Mouse (Mus musculus) limb, embryonic 14.5 days (tissue): Measurements from ENCODE around the gene Nfe2. TPM values are rescaled to one million over a fixed set of nuclear protein-coding genes. Genes with fewer than 3 reads are reported as not detected.
"Not testable (repeated sequence)": the region's sequence is repeated elsewhere in the genome, so short reads cannot be mapped to it uniquely, and the experiment has no call there.

Source experiments
- ATAC-seq: fragments of 200-750 bp; cut with Nextera tagmentation; 2 replicates; pipeline ENCODE4 v1.8.0; 2017; ENCODE audit warnings: low read depth, moderate number of reproducible peaks, moderate TSS enrichment; ENCODE audit not compliant: low FRiP score
- DNase-seq: peaks from one replicate; pipeline ENCODE4 v3.0.0-alpha.2; 2015; ENCODE audit warnings: low spot score
- H3K27ac ChIP-seq: fragments of 300-500 bp; sonication (generic); replicated peaks from 2 replicates; pipeline ENCODE4 v1.5.1; 2014; ENCODE audit warnings: low read depth, mild to moderate bottlenecking, low read length, moderate library complexity, mixed read lengths
- H3K27me3 ChIP-seq: fragments of 300-500 bp; sonication (generic); 2 replicates; pipeline ENCODE4 v1.6.1; 2014; ENCODE audit warnings: low read length, mixed read lengths; ENCODE audit not compliant: control insufficient read depth, insufficient read depth
- H3K36me3 ChIP-seq: fragments of 300-500 bp; sonication (generic); 2 replicates; pipeline ENCODE4 v1.6.1; 2014; ENCODE audit warnings: mild to moderate bottlenecking, low read length, moderate library complexity, mixed read lengths; ENCODE audit not compliant: control insufficient read depth, insufficient read depth
- H3K4me1 ChIP-seq: fragments of 300-500 bp; sonication (generic); 2 replicates; pipeline ENCODE4 v1.6.1; 2014; ENCODE audit warnings: antibody characterized with exemption, low read length, mixed read lengths; ENCODE audit not compliant: control insufficient read depth, insufficient read depth
- H3K4me2 ChIP-seq: fragments of 300-500 bp; sonication (generic); replicated peaks from 2 replicates; pipeline ENCODE4 v1.6.1; 2014; ENCODE audit warnings: low read depth, mild to moderate bottlenecking, low read length, moderate library complexity; ENCODE audit not compliant: severe bottlenecking
- H3K4me3 ChIP-seq: fragments of 300-500 bp; sonication (generic); replicated peaks from 2 replicates; pipeline ENCODE4 v1.5.1; 2014; ENCODE audit warnings: low read length
- H3K9ac ChIP-seq: fragments of 300-500 bp; sonication (generic); 2 replicates; pipeline ENCODE4 v1.6.1; 2014; ENCODE audit warnings: mild to moderate bottlenecking, low read depth, low read length, moderate library complexity; ENCODE audit not compliant: severe bottlenecking
- H3K9me3 ChIP-seq: fragments of 300-500 bp; sonication (generic); 2 replicates; pipeline ENCODE4 v1.6.1; 2016; ENCODE audit warnings: low read length; ENCODE audit not compliant: control insufficient read depth
- POLR2A ChIP-seq: fragments of 200-500 bp; IDR thresholded peaks from 2 replicates; pipeline ENCODE4 v1.8.0; 2012; ENCODE audit warnings: inconsistent platforms, mild to moderate bottlenecking, moderate library complexity, borderline replicate concordance; ENCODE audit not compliant: insufficient read depth, insufficient read length; ENCODE audit errors: extremely low read depth
- WGBS: fragments of 180-500 bp; shearing (Covaris S2); extraction: QIAGEN DNeasy Blood & Tissue Kit; methylation state at CpG from one replicate; pipeline ENCODE4 v1.1.7; 2014; 5-methylcytosine and 5-hydroxymethylcytosine counted together
- polyA plus RNA-seq, 2 experiments: library from polyadenylated mRNA; depleted of rRNA in 1 of 2; stranded (reverse) in 1 of 2; unstranded in 1 of 2; fragments of >200 nt; fragmentation: Nextera tagmentation in 1 of 2; extraction: Ambion mirVana in 1 of 2; gene quantifications; 2 replicates each; pipeline versions ENCODE4 v1.2.1 to v1.2.3; 2012 to 2014

Gene Nfe2
- polyA plus RNA-seq, 2 experiments: 1.5 TPM

- no peak overlapping the region for H3K4me2 ChIP-seq
- no peak for TF ChIP-seq POLR2A
- DNase-seq (no peak), ATAC-seq (no peak)
- peaks cover 8% of the 10 kb centered on the region for H3K4me1 ChIP-seq
- no peak overlapping the region for H3K4me3 ChIP-seq
- no peaks in the 10 kb centered on the region for H3K27me3 ChIP-seq
- 27% methylated on average over 2 of the region's 2 CpGs for WGBS
- no peak overlapping the region for H3K9ac ChIP-seq
- no peaks in the 10 kb centered on the region for H3K9me3 ChIP-seq
- 0 out of 2 replicates have a peak overlapping the region, but pooled peaks have one; percentile 13 for H3K27ac ChIP-seq
- H3K36me3 ChIP-seq: peaks cover 39% of the 10 kb centered on the region
These were observed 7.9 kb downstream of the Nfe2 start for GRCm38 (mm10) chr15:103250195-103250740.

DNA sequence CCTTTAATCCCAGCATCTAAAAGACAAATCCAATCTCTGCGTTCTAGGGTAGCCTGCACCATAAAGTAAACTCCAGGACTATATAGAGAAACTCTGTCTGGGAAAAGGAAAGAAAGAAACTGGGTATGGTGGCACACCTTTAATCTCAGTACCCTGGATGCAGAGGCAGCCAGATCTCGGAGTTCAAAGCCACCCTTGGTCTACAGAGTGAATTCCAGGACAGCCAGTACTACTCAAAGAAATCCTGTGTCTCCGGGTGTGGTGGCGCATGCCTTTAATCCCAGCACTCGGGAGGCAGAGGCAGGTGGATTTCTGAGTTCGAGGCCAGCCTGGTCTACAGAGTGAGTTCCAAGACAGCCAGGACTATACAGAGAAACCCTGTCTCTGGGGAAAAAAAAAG, 8.7 kb downstream of the Nfe2 start:
- H3K27ac ChIP-seq, H3K4me1 ChIP-seq, DNase-seq, ATAC-seq, H3K9ac ChIP-seq, H3K4me3 ChIP-seq, H3K4me2 ChIP-seq, H3K27me3 ChIP-seq, H3K9me3 ChIP-seq: not testable (repeated sequence)
- peaks cover 45% of the 10 kb centered on the region for H3K36me3 ChIP-seq
- WGBS: 88% methylated on average over 6 of the region's 6 CpGs

GRCm38 (mm10) chr15:103248401-103249313, 9.5 kb downstream of the Nfe2 start:
- Histone ChIP-seq H3K4me3 (no peak overlapping the region), H3K27me3 (no peaks in the 10 kb centered on the region), H3K4me1 (peaks cover 3% of the 10 kb centered on the region; the same call in 1 of the 2 replicates), H3K4me2 (no peak overlapping the region), H3K9me3 (no peaks in the 10 kb centered on the region), H3K36me3 (peaks cover 50% of the 10 kb centered on the region), H3K9ac (no peak overlapping the region), H3K27ac (no peak overlapping the region)
- no peak for DNase-seq
- no peak for TF ChIP-seq POLR2A
- WGBS: 84% methylated on average over 28 of the region's 28 CpGs
- peak; percentile 42 for ATAC-seq

DNA sequence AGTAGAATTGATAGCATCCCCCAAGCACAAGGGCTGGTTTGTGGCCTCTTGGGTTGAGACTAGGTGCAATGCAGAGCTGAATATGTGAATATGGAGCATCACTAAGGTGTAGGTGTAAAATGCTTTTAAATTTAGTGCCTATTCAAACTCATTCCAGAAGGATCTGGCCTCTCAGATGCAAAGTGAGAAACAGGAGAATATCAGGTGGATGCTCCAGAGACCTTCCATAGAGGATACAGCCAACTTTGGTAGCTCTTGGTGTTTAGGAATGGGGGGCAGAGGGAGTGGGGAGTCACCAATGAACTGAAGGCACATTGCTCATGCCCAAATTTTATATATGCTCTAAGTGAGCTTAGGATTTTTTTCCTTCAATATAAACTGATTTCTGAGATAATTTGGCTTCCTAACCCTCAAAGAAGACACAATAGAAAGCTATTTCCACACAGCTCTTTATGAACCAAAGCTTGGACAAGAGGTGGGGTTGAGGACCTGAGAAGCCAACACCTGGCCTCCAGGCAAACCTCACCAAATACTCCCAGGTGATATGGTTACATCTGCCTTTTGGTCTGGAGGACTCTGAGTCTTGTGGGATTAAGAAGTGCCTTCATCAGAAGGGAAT, 10.3 kb downstream of the Nfe2 start:
- DNase-seq (no peak), ATAC-seq (0 out of 2 replicates have a peak, but pooled peaks have one; percentile 12)
- TF ChIP-seq POLR2A: no peak
- H3K4me2 ChIP-seq: no peak overlapping the region
- H3K4me3 ChIP-seq: no peak overlapping the region
- no peaks in the 10 kb centered on the region for H3K9me3 ChIP-seq
- peaks cover 10% of the 10 kb centered on the region for H3K4me1 ChIP-seq
- H3K27ac ChIP-seq: no peak overlapping the region
- H3K27me3 ChIP-seq: no peaks in the 10 kb centered on the region
- H3K36me3 ChIP-seq: peaks cover 57% of the 10 kb centered on the region
- H3K9ac ChIP-seq: no peak overlapping the region

DNA sequence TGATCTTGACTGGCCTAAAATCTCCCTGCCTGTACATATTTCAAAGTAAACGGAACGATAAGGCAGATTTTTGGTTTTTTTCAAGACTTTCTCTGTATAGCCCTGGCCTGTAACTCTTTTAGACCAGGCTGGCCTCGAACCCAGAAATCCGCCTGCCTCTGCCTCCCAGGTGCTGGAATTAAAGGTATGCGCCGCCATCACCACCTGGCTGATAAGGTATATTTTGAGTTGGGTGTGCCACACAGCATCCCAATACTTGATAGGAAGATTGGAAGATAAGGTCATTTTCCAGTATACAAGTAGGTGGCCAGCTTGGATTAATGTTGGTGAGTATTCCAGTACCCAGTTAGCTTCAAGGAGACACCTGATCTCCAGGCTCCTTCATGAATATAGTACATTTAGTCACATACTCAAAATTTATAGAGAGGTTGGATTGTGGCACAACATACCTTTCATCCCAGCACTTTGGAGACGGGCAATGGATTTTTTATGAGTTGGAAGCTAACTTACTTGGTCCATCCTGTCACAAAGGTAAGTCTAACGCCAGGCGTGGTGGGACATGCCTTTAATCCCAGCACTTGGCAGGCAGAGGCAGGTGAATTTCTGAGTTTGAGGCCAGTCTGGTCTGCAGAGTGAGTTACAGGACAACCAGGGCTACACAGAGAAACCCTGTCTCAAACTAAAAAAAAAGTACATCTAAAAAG, 11.0 kb downstream of the Nfe2 start:
- no peak for TF ChIP-seq POLR2A

More for the DNA sequence above, 11.0 kb downstream of the Nfe2 start:
- ATAC-seq (no peak), DNase-seq (no peak)
- 91% methylated on average over 9 of the region's 9 CpGs for WGBS
- peaks cover 64% of the 10 kb centered on the region for H3K36me3 ChIP-seq
- no peak overlapping the region for H3K4me3 ChIP-seq
- no peaks in the 10 kb centered on the region for H3K27me3 ChIP-seq
- peaks cover 16% of the 10 kb centered on the region for H3K4me1 ChIP-seq
- no peak overlapping the region for H3K9ac ChIP-seq
- H3K27ac ChIP-seq: no peak overlapping the region
- H3K9me3 ChIP-seq: no peaks in the 10 kb centered on the region
- no peak overlapping the region for H3K4me2 ChIP-seq
